Mouse (Mus musculus): ENCODE results near the gene Klk1b5. TPM values are rescaled to one million over a fixed set of nuclear protein-coding genes. Genes with fewer than 3 reads are reported as not detected.

Gene Klk1b5
- polyA plus RNA-seq, 1 experiment from 2014 or later = not detected

DNA sequence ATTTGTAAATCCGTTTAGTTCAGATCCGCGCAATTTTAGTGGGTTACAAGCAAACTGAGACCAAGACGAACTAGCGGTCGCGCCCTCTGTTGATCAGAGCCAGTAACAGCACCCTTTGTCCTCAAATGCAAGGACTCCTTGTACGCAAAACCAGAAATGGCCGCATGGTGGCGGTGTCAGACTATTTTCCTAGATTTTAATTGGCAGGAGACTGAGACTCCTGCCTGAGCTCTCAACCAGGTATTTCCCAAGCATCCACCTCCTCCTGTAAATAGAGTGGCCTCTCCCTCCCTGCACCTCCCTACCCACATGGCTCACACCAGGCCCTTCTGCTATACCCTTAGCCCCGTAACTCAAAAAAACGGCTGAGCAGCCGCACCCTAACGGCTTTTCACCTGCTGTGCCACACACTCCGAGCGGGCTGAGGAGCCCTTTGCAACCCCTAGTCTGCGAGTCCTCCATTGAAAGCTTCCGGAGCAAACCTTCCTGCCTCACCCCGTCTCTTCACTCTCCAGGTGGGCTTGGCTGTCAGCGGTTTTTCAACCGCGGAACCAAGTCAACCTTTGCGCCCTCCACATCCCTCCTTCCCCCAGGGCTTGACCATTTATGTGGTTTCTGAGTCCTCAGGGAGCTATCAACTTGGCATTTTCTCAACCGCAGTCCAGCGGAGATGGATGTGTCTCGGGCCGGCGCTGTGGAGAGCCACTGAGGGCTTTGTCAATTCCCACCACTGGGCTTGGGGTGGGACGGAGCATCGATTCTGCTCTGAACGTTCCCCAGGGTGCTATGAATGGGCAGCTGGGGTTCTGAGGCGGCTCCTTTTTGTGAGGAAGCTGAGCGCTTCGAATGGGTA, 47.3 kb downstream of the Klk1b5 start:
- DNase-seq (ENCODE audit: low spot score) = peak; percentile 100
- Histone ChIP-seq H3K27ac (ENCODE audit: low read depth) (no peak overlapping the region), H3K36me3 (ENCODE audit: control insufficient read depth, insufficient read depth, low read length) (no peaks in the 10 kb centered on the region)

GRCm38 (mm10) chr7:44268117-44268516, 52.4 kb downstream of the Klk1b5 start:
- H3K4me2 ChIP-seq (ENCODE audit: low read length) = no peak overlapping the region
- no peaks in the 10 kb centered on the region for H3K4me1 ChIP-seq (replicated peaks; ENCODE audit: control insufficient read depth, insufficient read depth, low read length)
- no peaks in the 10 kb centered on the region for H3K9me3 ChIP-seq (ENCODE audit: control insufficient read depth, low read length)
- WGBS = 78% methylated on average over 11 of the region's 11 CpGs
- no peak overlapping the region for H3K4me3 ChIP-seq (ENCODE audit: low read depth, low read length)
- ATAC-seq (replicated peaks; ENCODE audit: low FRiP score, low TSS enrichment, low read depth) (no peak), DNase-seq (ENCODE audit: low spot score) (no peak)
- H3K27ac ChIP-seq (ENCODE audit: low read depth) = no peak overlapping the region
- H3K9ac ChIP-seq (ENCODE audit: low read length) = no peak overlapping the region
- peaks cover 7% of the 10 kb centered on the region; the same call in 1 of the 2 replicates for H3K27me3 ChIP-seq (replicated peaks; ENCODE audit: control insufficient read depth, insufficient read depth, low read length)
- H3K36me3 ChIP-seq (ENCODE audit: control insufficient read depth, insufficient read depth, low read length) = no peaks in the 10 kb centered on the region

More for the DNA sequence above, 47.3 kb downstream of the Klk1b5 start:
- Histone ChIP-seq H3K9me3 (ENCODE audit: control insufficient read depth, low read length) (no peaks in the 10 kb centered on the region), H3K4me3 (ENCODE audit: low read depth, low read length) (no peak overlapping the region), H3K4me1 (replicated peaks; ENCODE audit: control insufficient read depth, insufficient read depth, low read length) (no peaks in the 10 kb centered on the region), H3K4me2 (ENCODE audit: low read length) (peak overlapping the region; percentile 31), H3K9ac (ENCODE audit: low read length) (no peak overlapping the region), H3K27me3 (replicated peaks; ENCODE audit: control insufficient read depth, insufficient read depth, low read length) (peaks cover 8% of the 10 kb centered on the region; the same call in 1 of the 2 replicates)
- peak; percentile 82 for ATAC-seq (replicated peaks; ENCODE audit: low FRiP score, low TSS enrichment, low read depth)
- WGBS = 4% methylated on average over 34 of the region's 34 CpGs

GRCm38 (mm10) chr7:44269397-44269796, 53.7 kb downstream of the Klk1b5 start:
- no peaks in the 10 kb centered on the region for H3K9me3 ChIP-seq (ENCODE audit: control insufficient read depth, low read length)
- no peak overlapping the region for H3K27ac ChIP-seq (ENCODE audit: low read depth)
- H3K4me1 ChIP-seq (replicated peaks; ENCODE audit: control insufficient read depth, insufficient read depth, low read length) = no peaks in the 10 kb centered on the region
- H3K36me3 ChIP-seq (ENCODE audit: control insufficient read depth, insufficient read depth, low read length) = no peaks in the 10 kb centered on the region
- no peak overlapping the region for H3K4me3 ChIP-seq (ENCODE audit: low read depth, low read length)
- no peak for ATAC-seq (replicated peaks; ENCODE audit: low FRiP score, low TSS enrichment, low read depth)
- H3K27me3 ChIP-seq (replicated peaks; ENCODE audit: control insufficient read depth, insufficient read depth, low read length) = no peaks in the 10 kb centered on the region; the same call in 1 of the 2 replicates
- H3K4me2 ChIP-seq (ENCODE audit: low read length) = no peak overlapping the region
- DNase-seq (ENCODE audit: low spot score) = no peak
- WGBS = 85% methylated on average over 2 of the region's 2 CpGs
- no peak overlapping the region for H3K9ac ChIP-seq (ENCODE audit: low read length)

Other genes with a start within 250 kb of the Klk1b5 start
- gene Klk1b1, start 249.2 kb upstream of the Klk1b5 start, polyA plus RNA-seq (2014; fragmentation: Nextera tagmentation; extraction: Ambion mirVana) = not detected in 2 replicates
- gene Klk1b9, start 239.9 kb upstream of the Klk1b5 start, polyA plus RNA-seq (2014; fragmentation: Nextera tagmentation; extraction: Ambion mirVana) = not detected in 2 replicates
- gene Klk1b11, start 220.1 kb upstream of the Klk1b5 start, polyA plus RNA-seq (2014; fragmentation: Nextera tagmentation; extraction: Ambion mirVana) = not detected in 2 replicates
- not detected in 2 replicates for gene Klk1b26, start 203.8 kb upstream of the Klk1b5 start, polyA plus RNA-seq (2014; fragmentation: Nextera tagmentation; extraction: Ambion mirVana)
- gene Klk1b27, start 163.7 kb upstream of the Klk1b5 start, polyA plus RNA-seq (2014; fragmentation: Nextera tagmentation; extraction: Ambion mirVana) = not detected in 2 replicates
- gene Klk1b21, start 113.6 kb upstream of the Klk1b5 start, polyA plus RNA-seq (2014; fragmentation: Nextera tagmentation; extraction: Ambion mirVana) = not detected in 2 replicates
- not detected in 2 replicates for gene Klk1b22, start 103.3 kb upstream of the Klk1b5 start, polyA plus RNA-seq (2014; fragmentation: Nextera tagmentation; extraction: Ambion mirVana)
- not detected in 2 replicates for gene Klk1b16, start 79.2 kb upstream of the Klk1b5 start, polyA plus RNA-seq (2014; fragmentation: Nextera tagmentation; extraction: Ambion mirVana)
- not detected in 2 replicates for gene Klk1b24, start 27.7 kb upstream of the Klk1b5 start, polyA plus RNA-seq (2014; fragmentation: Nextera tagmentation; extraction: Ambion mirVana)
- not detected in 2 replicates for gene Klk1b3, start 17.8 kb upstream of the Klk1b5 start, polyA plus RNA-seq (2014; fragmentation: Nextera tagmentation; extraction: Ambion mirVana)
- gene Klk1b4, start 8.5 kb upstream of the Klk1b5 start, polyA plus RNA-seq (2014; fragmentation: Nextera tagmentation; extraction: Ambion mirVana) = not detected in 2 replicates
- 0.39 and 1.8 TPM in 2 replicates for gene Klk1, start 9.4 kb downstream of the Klk1b5 start, polyA plus RNA-seq (2014; fragmentation: Nextera tagmentation; extraction: Ambion mirVana)
- not detected in 2 replicates for gene Gm36864, start 20.2 kb downstream of the Klk1b5 start, polyA plus RNA-seq (2014; fragmentation: Nextera tagmentation; extraction: Ambion mirVana)
- gene 1700028J19Rik, start 30.8 kb downstream of the Klk1b5 start, polyA plus RNA-seq (2014; fragmentation: Nextera tagmentation; extraction: Ambion mirVana) = 1.1 and 1.6 TPM in 2 replicates
- gene 2410002F23Rik, start 30.8 kb downstream of the Klk1b5 start, polyA plus RNA-seq (2014; fragmentation: Nextera tagmentation; extraction: Ambion mirVana) = 124 and 129 TPM in 2 replicates
- gene Acp4, start 41.4 kb downstream of the Klk1b5 start, polyA plus RNA-seq (2014; fragmentation: Nextera tagmentation; extraction: Ambion mirVana) = not detected in 2 replicates
- gene Gm15517, start 45.5 kb downstream of the Klk1b5 start, polyA plus RNA-seq (2014; fragmentation: Nextera tagmentation; extraction: Ambion mirVana) = not detected in 2 replicates
- 5.4 and 6.3 TPM in 2 replicates for gene Clec11a, start 91.0 kb downstream of the Klk1b5 start, polyA plus RNA-seq (2014; fragmentation: Nextera tagmentation; extraction: Ambion mirVana)
- gene Shank1, start 94.3 kb downstream of the Klk1b5 start, polyA plus RNA-seq (2014; fragmentation: Nextera tagmentation; extraction: Ambion mirVana) = 3.0 and 3.3 TPM in 2 replicates
- gene Syt3, start 168.2 kb downstream of the Klk1b5 start, polyA plus RNA-seq (2014; fragmentation: Nextera tagmentation; extraction: Ambion mirVana) = 1.6 and 1.7 TPM in 2 replicates
- gene 1700008O03Rik, start 169.9 kb downstream of the Klk1b5 start, polyA plus RNA-seq (2014; fragmentation: Nextera tagmentation; extraction: Ambion mirVana) = 1.5 and 1.6 TPM in 2 replicates
- 1.3 TPM in 2 replicates for gene Lrrc4b, start 213.1 kb downstream of the Klk1b5 start, polyA plus RNA-seq (2014; fragmentation: Nextera tagmentation; extraction: Ambion mirVana)
- gene Aspdh, start 249.4 kb downstream of the Klk1b5 start, polyA plus RNA-seq (2014; fragmentation: Nextera tagmentation; extraction: Ambion mirVana) = 0.65 TPM in 1 of 2 replicates, not detected in the other